Mouse (Mus musculus) ES-E14 (cell line): ENCODE results near the gene Ptpa.

Experiments
- CHD2 ChIP-seq: IDR thresholded peaks from 2 replicates; pipeline ENCODE4 v1.6.1; 2014; ENCODE audit warnings: mild to moderate bottlenecking, low read depth, low read length, inconsistent platforms
- HCFC1 ChIP-seq: IDR thresholded peaks from 2 replicates; pipeline ENCODE4 v1.6.1; 2012; ENCODE audit warnings: low read length, inconsistent platforms, borderline replicate concordance; ENCODE audit not compliant: insufficient read depth
- MAFK ChIP-seq: IDR thresholded peaks from 2 replicates; pipeline ENCODE4 v1.6.1; 2014; ENCODE audit warnings: mild to moderate bottlenecking, low read depth, low read length, inconsistent platforms; ENCODE audit not compliant: insufficient read depth
- ZC3H11A ChIP-seq: IDR thresholded peaks from 2 replicates; pipeline ENCODE4 v1.6.1; 2012; ENCODE audit warnings: low read depth, mild to moderate bottlenecking, inconsistent platforms, low read length, borderline replicate concordance
- ZNF384 ChIP-seq: IDR thresholded peaks from 2 replicates; pipeline ENCODE4 v1.6.1; 2012; ENCODE audit warnings: low read depth, low read length, inconsistent platforms

GRCm38 (mm10) chr2:30478526-30478925, 62.7 kb downstream of the Ptpa start:
- TF ChIP-seq CHD2, result no peak
- TF ChIP-seq ZC3H11A, result no peak
- no peak for TF ChIP-seq MAFK
- TF ChIP-seq HCFC1, result no peak
- no peak for TF ChIP-seq ZNF384
